Mouse (Mus musculus): Measurements from ENCODE around the gene Eif3f.

Eif3f gene

GRCm38 (mm10) chr7:108968201-108968600 lies 34.0 kb downstream of the Eif3f start:
- DNase-seq = no peak

- DNase-seq = no peak
Measured at GRCm38 (mm10) chr7:108972273-108972672, 38.1 kb downstream of the Eif3f start.

- DNase-seq = no peak
Measured at GRCm38 (mm10) chr7:108985934-108986708, 51.9 kb downstream of the Eif3f start.

GRCm38 (mm10) chr7:108991207-108991606 lies 57.0 kb downstream of the Eif3f start:
- DNase-seq = no peak

Measured in liver (tissue).